ENCODE assay signal across 26 mouse cellular contexts in genomic region chr8:127361796-127362195, GRCm38 (mm10).
"Had no signal": no experiment of that assay in that cellular context is flagged by ENCODE, and none has a peak within 500 bp of the region (broad histone marks: within the 10 kb centered on the region; RNA-seq: fewer than 3 reads in every experiment).

No protein-coding gene starts in this region.

- H3K9me3 ChIP-seq: heart, embryonic 13.5 days; heart, embryonic 15.5 days; hindbrain, embryonic 13.5 days; hindbrain, embryonic 15.5 days; kidney, embryonic 15.5 days; limb, embryonic 13.5 days; limb, embryonic 15.5 days; liver, embryonic 12.5 days had no signal

- DNase-seq: gastrocnemius, postnatal 14 days; gastrocnemius, postnatal 36 days; heart, adult 11 months; heart, adult 2 months; heart, postnatal 14 days; heart, postnatal 36 days; kidney, adult 11 months; kidney, adult 2 months; kidney, adult 9 months; kidney, postnatal 14 days; kidney, postnatal 36 days; layer of hippocampus, postnatal 36 days; left cerebral cortex, postnatal 4 days had no signal

- H3K4me2 ChIP-seq: heart, embryonic 11.5 days; heart, embryonic 13.5 days; heart, embryonic 15.5 days; hindbrain, embryonic 13.5 days; hindbrain, embryonic 15.5 days; kidney, embryonic 15.5 days; limb, embryonic 13.5 days; limb, embryonic 15.5 days; liver, embryonic 12.5 days had no signal

- ATAC-seq: hindbrain, postnatal 0 days; intestine, embryonic 16.5 days; liver, embryonic 12.5 days had no signal

- H3K36me3 ChIP-seq: heart, embryonic 15.5 days; hindbrain, embryonic 15.5 days; liver, embryonic 12.5 days had no signal

- H3K4me3 ChIP-seq: heart, adult 2 months; heart, embryonic 13.5 days; heart, embryonic 15.5 days; hindbrain, embryonic 13.5 days; hindbrain, embryonic 15.5 days; kidney, embryonic 15.5 days; limb, embryonic 13.5 days; limb, embryonic 15.5 days; liver, embryonic 12.5 days had no signal

- H3K4me1 ChIP-seq: heart, embryonic 13.5 days; heart, embryonic 15.5 days; hindbrain, embryonic 13.5 days; kidney, embryonic 15.5 days; limb, embryonic 13.5 days; limb, embryonic 15.5 days; liver, embryonic 12.5 days had no signal

- H3K27ac ChIP-seq: heart, adult 2 months; heart, embryonic 13.5 days; heart, embryonic 15.5 days; hindbrain, embryonic 13.5 days; hindbrain, embryonic 15.5 days; hindbrain, postnatal 0 days; kidney, embryonic 15.5 days; kidney, postnatal 0 days; limb, embryonic 13.5 days; limb, embryonic 15.5 days; liver, embryonic 12.5 days; liver, embryonic 14.5 days had no signal

- H3K9ac ChIP-seq: heart, embryonic 13.5 days; heart, embryonic 15.5 days; hindbrain, embryonic 13.5 days; hindbrain, embryonic 15.5 days; kidney, embryonic 15.5 days; limb, embryonic 13.5 days; limb, embryonic 15.5 days; liver, embryonic 12.5 days; liver, embryonic 14.5 days had no signal

- H3K27me3 ChIP-seq: heart, embryonic 13.5 days; heart, embryonic 15.5 days; hindbrain, embryonic 13.5 days; hindbrain, embryonic 15.5 days; kidney, embryonic 15.5 days; limb, embryonic 13.5 days; limb, embryonic 15.5 days; liver, embryonic 12.5 days had no signal
